Mouse (Mus musculus) urinary bladder, adult 18-20 months (tissue): ENCODE measurements around the gene Gm3880.
"Not testable (repeated sequence)": the region's sequence is repeated elsewhere in the genome, so short reads cannot be mapped to it uniquely, and the experiment has no call there.

Source experiments
- DNase-seq, 2 experiments: peaks; one replicate each; pipeline ENCODE4 v3.0.0; 2022; ENCODE audit warnings: low spot score in 2 of 2, mixed read lengths in 2 of 2

Gene Gm3880

DNA sequence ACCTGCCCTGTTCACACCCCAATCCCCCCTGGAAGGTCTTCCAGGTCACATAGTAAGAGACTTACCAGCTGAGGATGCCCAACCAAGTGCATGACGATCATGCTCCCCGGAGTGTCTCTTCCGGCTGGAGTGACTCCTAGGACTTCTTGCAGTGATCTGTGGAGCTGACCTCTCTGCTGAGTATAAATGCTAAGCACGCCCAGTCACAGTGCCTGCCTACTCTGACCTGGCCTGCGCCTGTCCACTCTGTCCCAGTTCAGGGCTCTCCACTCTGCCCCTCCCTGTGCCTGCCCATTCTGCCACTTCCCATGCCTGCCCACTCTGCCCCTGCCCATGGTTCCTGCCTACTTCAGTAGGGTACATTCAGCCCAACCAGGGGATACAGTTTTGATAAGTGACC, at the start of gene Gm3880:
TSS of gene Gm3880 (minus strand) at position 101 of the 400 bp plus-strand sequence.
- not testable (repeated sequence) for DNase-seq

DNA sequence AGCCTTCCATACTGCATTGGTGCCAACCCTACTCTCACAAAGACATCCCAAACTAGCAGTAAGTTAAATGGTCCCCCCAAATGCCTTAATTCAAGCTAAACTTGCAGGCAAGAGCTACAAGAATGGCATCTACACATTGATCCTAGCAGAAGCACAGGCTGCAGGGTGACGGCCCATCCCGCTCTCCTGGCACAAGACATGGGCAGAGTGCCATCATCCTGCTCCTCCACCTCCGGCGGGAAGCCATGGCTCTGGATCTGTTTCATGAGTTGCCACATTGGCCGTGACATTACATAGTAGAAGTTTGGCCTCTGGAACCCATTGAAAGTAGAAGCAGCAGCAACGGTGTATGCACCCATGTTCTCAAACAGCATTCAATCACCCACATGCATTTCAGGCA, 37.5 kb upstream of the Gm3880 start:
- not testable (repeated sequence) for DNase-seq

DNA sequence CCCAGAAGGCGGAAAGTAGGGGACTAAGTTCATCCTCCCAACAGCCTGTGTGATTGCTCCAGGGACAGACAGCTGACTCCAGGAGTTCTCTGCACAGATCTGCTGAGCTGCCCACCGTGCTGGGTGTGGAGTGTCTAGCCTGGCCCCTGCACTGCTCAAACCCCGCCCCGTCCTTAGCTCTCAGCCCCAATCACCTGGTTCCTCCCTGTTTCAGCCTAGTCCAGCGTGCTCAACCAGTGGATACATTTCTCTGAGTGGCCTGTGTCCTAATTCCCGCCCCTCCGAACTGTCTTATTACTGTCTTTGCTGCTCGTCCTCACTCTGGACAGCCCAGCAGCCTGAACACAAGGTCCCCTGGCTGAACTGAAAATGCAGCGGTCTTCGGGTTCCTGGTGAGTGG, 20.8 kb upstream of the Gm3880 start, which contains the start of the genes Gm9112 and Dmrtc1b:
TSS of gene Gm9112 (minus strand) at position 101 of the 400 bp plus-strand sequence.
TSS of gene Dmrtc1b (plus strand) at position 331 of the 400 bp plus-strand sequence.
- DNase-seq = not testable (repeated sequence)

DNA sequence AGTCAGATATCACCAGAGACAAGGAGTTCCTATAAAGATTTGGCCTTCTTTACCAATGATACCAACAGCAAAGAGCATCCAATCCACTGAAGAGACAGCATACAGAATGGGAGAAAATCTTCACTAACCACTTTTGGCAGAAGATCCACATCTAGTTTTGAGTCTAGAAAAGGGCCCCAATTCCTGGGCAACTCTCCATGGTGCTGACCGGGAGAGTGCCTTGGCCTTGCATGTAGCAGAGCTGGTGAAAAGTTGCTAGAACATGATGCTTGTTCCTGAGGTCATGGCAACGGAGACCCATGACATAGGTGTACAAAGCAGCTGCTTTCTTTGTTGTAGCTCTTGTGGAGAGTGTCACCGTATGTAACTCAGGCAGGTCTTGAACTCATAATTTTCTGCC, 13.9 kb upstream of the Gm3880 start:
- not testable (repeated sequence) for DNase-seq

DNA sequence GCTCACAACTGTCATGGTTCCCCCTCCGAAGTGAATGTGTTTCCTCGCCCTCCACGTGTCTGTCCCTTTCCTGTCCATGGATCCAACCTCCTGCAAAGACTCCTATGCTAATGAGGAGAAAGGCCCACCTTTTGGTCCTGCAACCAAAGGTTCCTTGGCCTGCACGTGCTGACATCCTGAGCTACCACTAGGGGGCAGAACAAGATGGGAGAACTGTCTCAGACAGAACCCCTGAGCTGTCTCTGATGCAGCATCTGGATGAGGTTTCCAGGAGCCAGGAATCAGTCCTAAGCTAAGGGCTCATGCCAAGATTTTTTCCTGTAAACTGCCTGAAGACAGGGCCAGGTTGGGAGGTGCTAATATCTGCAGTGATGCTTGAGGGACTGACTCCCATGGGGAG, 2.5 kb upstream of the Gm3880 start:
- DNase-seq = peak in 1 of 2 experiments; percentile 1

DNA sequence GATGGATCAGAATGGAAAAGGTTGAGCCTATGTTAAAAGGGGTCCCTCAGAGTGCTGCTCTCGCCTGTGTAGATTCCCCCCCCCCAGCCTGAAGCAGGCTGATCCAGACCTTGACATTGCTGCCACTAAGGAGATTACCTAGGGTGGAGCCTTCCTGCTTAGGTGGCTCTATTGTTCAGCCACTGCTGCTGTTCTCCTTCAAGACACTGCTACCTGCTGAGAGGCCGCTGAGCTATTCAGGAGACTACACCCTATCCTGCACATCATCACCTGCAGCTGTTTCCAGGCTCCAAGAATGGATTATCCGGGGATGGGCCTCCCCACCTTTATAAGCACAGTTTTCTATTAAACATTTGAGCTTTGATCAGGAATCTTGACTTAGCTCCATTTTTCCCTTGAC, 2.1 kb downstream of the Gm3880 start:
- DNase-seq = not testable (repeated sequence)

DNA sequence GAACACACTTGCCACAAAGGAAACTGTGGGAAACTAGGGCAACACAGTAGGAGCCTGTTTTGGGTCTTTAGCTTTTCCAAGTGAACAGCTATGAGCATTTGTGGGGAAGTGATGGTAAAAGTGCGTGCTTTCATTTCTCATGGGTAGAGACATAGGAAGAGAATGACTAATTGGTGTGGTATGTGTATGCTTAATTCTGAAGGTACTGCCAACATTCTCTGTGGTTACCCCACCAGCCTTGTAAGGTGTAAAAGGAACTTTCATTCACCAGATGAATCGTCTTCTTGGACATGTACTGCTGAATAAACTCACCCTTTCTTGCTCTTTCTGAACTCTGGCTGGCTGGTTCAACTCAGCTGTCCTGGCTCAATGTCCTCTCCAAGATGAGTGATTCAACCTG, 20.1 kb downstream of the Gm3880 start:
- no peak for DNase-seq

DNA sequence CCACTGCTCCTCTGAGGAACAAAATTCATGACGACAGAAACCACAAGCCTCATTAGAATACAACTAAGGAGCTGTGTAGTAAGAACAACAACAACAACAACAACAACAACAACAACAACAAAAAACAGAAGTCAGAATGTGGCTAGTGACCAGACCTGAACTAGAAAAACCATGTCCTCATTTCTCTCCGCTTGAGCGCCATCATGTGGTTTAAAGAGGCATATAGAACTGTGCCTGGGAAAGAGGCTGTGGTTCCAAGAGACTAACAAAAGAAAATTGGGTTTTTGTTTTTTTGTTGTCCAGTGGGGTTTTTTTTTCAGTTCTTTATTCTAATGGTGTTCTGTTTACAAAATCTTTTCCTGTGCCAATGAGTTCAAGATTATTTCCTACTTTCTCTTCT, 26.1 kb downstream of the Gm3880 start:
- no peak for DNase-seq

DNA sequence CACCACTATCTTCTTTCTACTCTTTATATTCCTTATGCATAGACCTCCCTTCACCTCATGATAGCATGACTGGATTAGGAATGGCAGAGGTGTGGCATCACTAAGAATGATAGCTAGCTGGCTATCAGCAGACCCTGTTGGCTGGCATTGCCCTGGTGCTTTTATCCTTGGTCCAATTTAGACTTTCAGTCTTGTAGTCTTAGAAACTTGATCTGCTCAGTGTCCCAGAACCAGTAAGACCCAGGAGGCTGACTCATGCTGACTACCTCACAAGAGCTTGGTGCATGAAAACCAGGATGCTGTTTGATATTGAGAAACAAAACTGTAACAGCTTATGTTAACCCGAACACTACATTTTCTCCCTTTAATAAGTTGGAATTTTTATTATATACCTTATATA, 41.1 kb downstream of the Gm3880 start:
- no peak for DNase-seq

DNA sequence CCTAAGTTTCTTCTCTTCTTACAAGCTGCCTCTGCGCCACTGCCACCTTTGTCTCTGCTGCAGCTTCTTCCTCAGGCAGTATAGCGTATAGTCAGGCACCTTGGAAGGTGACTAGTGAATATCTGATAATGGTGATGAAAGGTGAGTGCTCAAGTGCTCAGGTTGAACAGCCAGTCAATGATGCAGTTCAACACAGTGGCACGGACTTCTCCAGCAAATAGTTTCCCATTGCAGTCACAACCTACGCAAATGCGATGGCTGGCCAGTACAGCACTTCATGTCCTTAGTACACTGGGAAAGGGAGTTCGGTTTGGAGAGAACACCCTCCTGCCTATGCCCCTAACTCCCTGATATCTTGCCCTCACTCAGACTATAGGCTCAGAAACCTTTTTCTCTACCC, 41.6 kb downstream of the Gm3880 start:
- DNase-seq = no peak

DNA sequence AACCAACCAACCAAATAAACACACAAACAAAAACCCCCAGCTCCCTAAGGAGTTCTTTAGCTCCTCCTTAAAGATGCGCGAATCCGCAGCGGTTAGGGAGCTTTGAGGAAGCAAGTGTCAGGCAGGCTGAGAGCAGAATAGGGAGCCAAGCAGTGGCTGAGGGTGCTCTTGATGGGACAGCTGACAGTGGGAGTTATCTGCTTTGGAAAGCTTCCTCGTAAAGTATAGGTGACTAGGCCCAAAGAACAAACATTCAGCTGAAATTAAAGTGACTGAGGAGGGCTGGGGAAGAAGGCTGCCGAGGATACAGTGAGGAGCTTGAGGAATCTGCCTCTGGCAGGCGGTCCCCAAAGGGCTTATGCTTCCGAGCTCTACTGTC, 42.2 kb downstream of the Gm3880 start:
- peak in 1 of 2 experiments; percentile 6 for DNase-seq

DNA sequence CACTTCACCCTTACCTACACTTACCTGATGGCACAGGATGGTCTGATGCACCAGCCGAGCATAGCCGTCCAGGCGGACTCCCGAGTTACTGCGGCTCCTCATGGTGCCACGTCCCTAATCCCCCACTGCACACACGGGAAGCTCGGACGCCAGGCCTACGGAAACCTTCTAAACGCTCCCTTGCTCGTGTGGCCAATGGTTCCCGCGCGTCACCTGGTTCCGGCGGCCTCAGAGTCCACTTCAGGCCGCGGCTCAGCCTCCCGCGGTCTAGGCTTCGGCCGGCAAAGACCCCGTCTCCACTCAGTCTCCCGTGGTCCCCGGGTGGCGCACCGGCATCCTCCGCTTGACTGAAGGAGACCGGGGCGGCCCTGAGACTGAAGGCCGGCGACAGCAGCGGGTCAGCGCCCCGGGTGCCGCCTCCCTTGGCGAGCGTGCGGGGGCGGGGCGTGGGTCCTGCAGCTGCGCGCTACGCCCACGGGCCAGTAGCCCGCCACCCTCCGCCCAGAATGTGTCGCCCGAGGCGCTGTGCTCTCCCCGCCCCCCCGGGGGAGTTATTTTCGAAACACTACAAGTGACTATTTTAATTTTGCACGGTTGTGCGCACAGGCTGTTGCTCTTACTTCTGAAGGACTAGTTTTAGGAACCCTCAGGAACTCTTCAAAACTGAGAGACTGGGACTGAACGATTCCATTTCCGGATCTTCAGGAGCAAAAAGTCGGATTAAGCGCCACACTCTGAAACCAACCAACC, 42.8 kb downstream of the Gm3880 start, which contains the start of gene Phka1:
TSS of gene Phka1 (minus strand) at position 424 of the 750 bp plus-strand sequence.
- DNase-seq = peak; percentile 65 to 67
